Mouse (Mus musculus): ENCODE results near the gene 6330403K07Rik. TPM values are rescaled to one million over a fixed set of nuclear protein-coding genes. Genes with fewer than 3 reads are reported as not detected.

The 6330403K07Rik gene
- polyA plus RNA-seq, 1 experiment from 2014 or later, result 6.3 TPM

DNA sequence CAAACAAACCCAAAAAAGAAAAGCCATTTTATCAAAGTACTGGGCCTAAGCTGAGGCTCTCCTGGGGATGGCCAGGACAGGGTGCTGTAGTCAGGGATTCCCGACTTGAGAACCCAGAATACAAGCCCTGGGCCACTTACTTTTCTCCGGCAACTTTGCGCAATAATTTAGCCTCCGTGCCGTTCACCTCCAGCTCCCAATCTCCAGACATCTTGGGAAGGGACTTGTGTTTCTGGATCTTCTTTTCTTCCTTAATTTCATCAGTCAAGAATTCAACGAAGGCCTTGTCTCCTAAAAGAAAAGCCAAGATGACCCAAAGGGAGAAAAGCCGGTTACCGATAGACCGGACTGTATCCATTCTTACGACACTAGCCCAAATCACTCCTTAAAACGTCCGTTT lies 51.3 kb downstream of the 6330403K07Rik start:
- Histone ChIP-seq H3K4me1 (replicated peaks) (peaks cover 40% of the 10 kb centered on the region), H3K4me2 (peak overlapping the region; percentile 95), H3K36me3 (peaks cover 69% of the 10 kb centered on the region), H3K9me3 (replicated peaks) (no peaks in the 10 kb centered on the region), H3K9ac (peak overlapping the region; percentile 88), H3K4me3 (replicated peaks) (peak overlapping the region; percentile 95), H3K27me3 (no peaks in the 10 kb centered on the region), H3K27ac (peak overlapping the region; percentile 55; the same call in 1 of the 2 replicates)
- DNase-seq (no peak), ATAC-seq (ENCODE audit: low read depth) (no peak)
- WGBS (ENCODE audit: insufficient replicate concordance), result 2% methylated on average over 12 of the region's 12 CpGs

Other genes with a start within 250 kb of the 6330403K07Rik start
- gene Scimp, start 220.9 kb downstream of the 6330403K07Rik start, polyA plus RNA-seq (2015; fragmentation: Nextera tagmentation; extraction: Ambion mirVana), result 0.18 and 0.41 TPM in 2 replicates
- gene Rabep1, start 188.7 kb downstream of the 6330403K07Rik start, polyA plus RNA-seq (2015; fragmentation: Nextera tagmentation; extraction: Ambion mirVana), result 17.6 and 18.6 TPM in 2 replicates
- gene Nup88, start 63.5 kb downstream of the 6330403K07Rik start, polyA plus RNA-seq (2015; fragmentation: Nextera tagmentation; extraction: Ambion mirVana), result 67.4 and 78.9 TPM in 2 replicates
- 95.3 and 97.0 TPM in 2 replicates for gene Rpain, start 63.3 kb downstream of the 6330403K07Rik start, polyA plus RNA-seq (2015; fragmentation: Nextera tagmentation; extraction: Ambion mirVana)
- 321 and 342 TPM in 2 replicates for gene C1qbp, start 50.5 kb downstream of the 6330403K07Rik start, polyA plus RNA-seq (2015; fragmentation: Nextera tagmentation; extraction: Ambion mirVana)
- gene Dhx33, start 29.1 kb downstream of the 6330403K07Rik start, polyA plus RNA-seq (2015; fragmentation: Nextera tagmentation; extraction: Ambion mirVana), result 7.5 and 10.2 TPM in 2 replicates
- 22.6 and 25.4 TPM in 2 replicates for gene Mis12, start 13.9 kb downstream of the 6330403K07Rik start, polyA plus RNA-seq (2015; fragmentation: Nextera tagmentation; extraction: Ambion mirVana)
- 36.8 and 50.0 TPM in 2 replicates for gene Derl2, start 13.7 kb downstream of the 6330403K07Rik start, polyA plus RNA-seq (2015; fragmentation: Nextera tagmentation; extraction: Ambion mirVana)
- 0.10 and 0.12 TPM in 2 replicates for gene Nlrp1a, start 111.2 kb upstream of the 6330403K07Rik start, polyA plus RNA-seq (2015; fragmentation: Nextera tagmentation; extraction: Ambion mirVana)
- gene Nlrp1b, start 197.2 kb upstream of the 6330403K07Rik start, polyA plus RNA-seq (2015; fragmentation: Nextera tagmentation; extraction: Ambion mirVana), result not detected in 2 replicates

Measured in liver, embryonic 13.5 days (tissue).